Mouse (Mus musculus) G1E (cell line): Measurements from ENCODE around the gene Scrn2. TPM values are rescaled to one million over a fixed set of nuclear protein-coding genes. Genes with fewer than 3 reads are reported as not detected.

Source experiments
- ATAC-seq: 2 replicates; pipeline ENCODE4 v1.8.0; 2016; ENCODE audit warnings: mild to moderate bottlenecking; ENCODE audit not compliant: insufficient number of reproducible peaks, poor library complexity, low FRiP score, severe bottlenecking; ENCODE audit errors: extremely low read depth
- DNase-seq: peaks from one replicate; pipeline ENCODE4 v3.0.0; 2012; ENCODE audit warnings: low spot score
- H3K27me3 ChIP-seq: 2 replicates; pipeline ENCODE4 v1.6.1; 2012; ENCODE audit warnings: mild to moderate bottlenecking, low read length, inconsistent platforms; ENCODE audit not compliant: insufficient read depth
- H3K36me3 ChIP-seq: replicated peaks from 2 replicates; pipeline ENCODE3; 2012; ENCODE audit warnings: mild to moderate bottlenecking, inconsistent platforms
- H3K4me1 ChIP-seq: 2 replicates; pipeline ENCODE4 v1.6.1; 2012; ENCODE audit warnings: low read depth, low read length, inconsistent platforms, mixed read lengths; ENCODE audit not compliant: insufficient read depth
- H3K4me3 ChIP-seq: 2 replicates; pipeline ENCODE4 v1.5.1; 2012; ENCODE audit warnings: low read depth, mild to moderate bottlenecking, inconsistent platforms, low read length, moderate library complexity, mixed read lengths
- H3K9me3 ChIP-seq: replicated peaks from 2 replicates; pipeline ENCODE4 v1.6.1; 2012; ENCODE audit warnings: inconsistent platforms
- CTCF ChIP-seq: IDR thresholded peaks from 2 replicates; pipeline ENCODE4 v1.5.1; 2012; ENCODE audit warnings: low read depth, low read length, inconsistent platforms, mixed read lengths
- GATA1 ChIP-seq: IDR thresholded peaks from 2 replicates; pipeline ENCODE4 v1.6.1; 2012; ENCODE audit warnings: borderline replicate concordance, low read length, inconsistent platforms, mixed read lengths
- GATA2 ChIP-seq: IDR thresholded peaks from 2 replicates; pipeline ENCODE4 v1.6.1; 2012; ENCODE audit warnings: low read depth, low read length, inconsistent platforms, borderline replicate concordance
- POLR2AphosphoS5 ChIP-seq: IDR thresholded peaks from 2 replicates; pipeline ENCODE4 v1.6.1; 2012; ENCODE audit warnings: low read depth, low read length, inconsistent platforms; ENCODE audit not compliant: insufficient replicate concordance
- TAL1 ChIP-seq: conservative IDR thresholded peaks from 2 replicates; pipeline ENCODE4 v1.6.1; 2012; ENCODE audit warnings: low read depth, low read length, inconsistent platforms, mixed read lengths
- polyA plus RNA-seq: library from polyadenylated mRNA; stranded (reverse); fragments of >175 nt; gene quantifications from 2 replicates; pipeline ENCODE4 v1.2.3, GENCODE M21; 2012
- total RNA-seq, 2 experiments: library from RNA; stranded (forward) in 1 of 2; stranded (reverse) in 1 of 2; fragments of 200-1000 nt in 1 of 2; fragments of >200 nt in 1 of 2; fragmentation: Nextera tagmentation in 1 of 2; gene quantifications; 2 replicates each; pipeline ENCODE4 v1.2.3; 2014 to 2017

Scrn2 gene
- total and polyA plus RNA-seq, 3 experiments, result 5.3 to 12.7 (median 10.5) TPM

- no peak for ATAC-seq
- H3K27me3 ChIP-seq, result peaks cover 3% of the 10 kb centered on the region
- TF ChIP-seq GATA2 (no peak), TAL1 (no peak), CTCF (no peak), GATA1 (no peak), POLR2AphosphoS5 (no peak)
- no peak overlapping the region for H3K4me3 ChIP-seq
- no peaks in the 10 kb centered on the region for H3K9me3 ChIP-seq
- no peak for DNase-seq
- peaks cover 50% of the 10 kb centered on the region for H3K36me3 ChIP-seq
- no peaks in the 10 kb centered on the region; the same call in 1 of the 2 replicates for H3K4me1 ChIP-seq
These were observed 39.6 kb downstream of the Scrn2 start for GRCm38 (mm10) chr11:97069333-97069732.

- ATAC-seq (no peak), DNase-seq (no peak)
- H3K4me3 ChIP-seq, result no peak overlapping the region
- H3K4me1 ChIP-seq, result no peaks in the 10 kb centered on the region; the same call in 1 of the 2 replicates
- no peaks in the 10 kb centered on the region for H3K9me3 ChIP-seq
- no peak for TF ChIP-seq GATA1
- TF ChIP-seq GATA2, result no peak
- TF ChIP-seq TAL1, result no peak
- TF ChIP-seq POLR2AphosphoS5, result no peak
- peaks cover 48% of the 10 kb centered on the region for H3K36me3 ChIP-seq
- H3K27me3 ChIP-seq, result peaks cover 3% of the 10 kb centered on the region
These were observed 40.0 kb downstream of the Scrn2 start for GRCm38 (mm10) chr11:97069770-97070169.

DNA sequence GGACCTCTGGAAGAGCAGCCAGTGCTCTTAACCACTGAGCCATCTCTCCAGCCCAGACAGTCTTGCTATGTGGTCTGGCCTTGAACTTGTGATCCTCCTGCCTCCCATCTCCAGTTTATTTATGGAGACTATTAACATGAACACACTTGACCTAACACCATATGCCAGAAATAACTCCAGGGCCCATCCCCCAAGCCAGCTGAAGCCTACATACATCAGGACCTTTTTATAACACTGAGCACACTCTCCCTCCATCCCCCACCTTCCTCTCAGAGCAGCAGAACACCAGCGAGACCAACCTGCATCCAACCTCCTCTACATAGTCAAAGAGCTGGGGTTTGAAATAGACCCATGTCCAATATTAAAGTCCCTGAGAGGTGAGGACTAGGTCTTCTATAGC is 41.4 kb downstream of the Scrn2 start:
- DNase-seq, result no peak
- Histone ChIP-seq H3K4me1 (no peaks in the 10 kb centered on the region; the same call in 1 of the 2 replicates), H3K9me3 (no peaks in the 10 kb centered on the region), H3K27me3 (peaks cover 7% of the 10 kb centered on the region), H3K4me3 (no peak overlapping the region), H3K36me3 (peaks cover 34% of the 10 kb centered on the region)
- TF ChIP-seq POLR2AphosphoS5 (no peak), GATA1 (no peak), TAL1 (no peak), CTCF (no peak), GATA2 (no peak)
- ATAC-seq, result no peak

DNA sequence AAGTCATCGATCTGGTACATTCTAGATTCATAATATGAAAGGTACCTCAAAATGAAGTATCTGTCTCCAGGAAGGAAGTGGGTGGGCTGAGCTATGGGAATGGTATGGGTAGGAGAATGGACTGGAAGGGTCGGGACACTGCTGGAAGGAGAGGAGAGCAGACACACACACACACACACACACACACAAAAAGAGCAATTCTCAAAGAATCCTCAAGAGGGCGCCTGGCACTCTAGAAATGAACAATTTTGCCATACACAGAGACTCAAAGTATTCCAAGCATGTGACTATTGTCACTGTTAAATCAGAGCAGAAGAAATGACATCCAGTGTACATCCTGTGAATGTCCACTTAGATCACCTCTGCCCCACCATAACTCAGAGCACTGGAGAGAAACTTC is 42.8 kb downstream of the Scrn2 start:
- no peak for DNase-seq
- Histone ChIP-seq H3K4me1 (no peaks in the 10 kb centered on the region; the same call in 1 of the 2 replicates), H3K4me3 (no peak overlapping the region), H3K9me3 (no peaks in the 10 kb centered on the region), H3K27me3 (peaks cover 8% of the 10 kb centered on the region), H3K36me3 (peaks cover 20% of the 10 kb centered on the region)
- TF ChIP-seq CTCF (peak; percentile 34; the same call in 1 of the 2 replicates), GATA2 (no peak)
- ATAC-seq, result no peak

DNA sequence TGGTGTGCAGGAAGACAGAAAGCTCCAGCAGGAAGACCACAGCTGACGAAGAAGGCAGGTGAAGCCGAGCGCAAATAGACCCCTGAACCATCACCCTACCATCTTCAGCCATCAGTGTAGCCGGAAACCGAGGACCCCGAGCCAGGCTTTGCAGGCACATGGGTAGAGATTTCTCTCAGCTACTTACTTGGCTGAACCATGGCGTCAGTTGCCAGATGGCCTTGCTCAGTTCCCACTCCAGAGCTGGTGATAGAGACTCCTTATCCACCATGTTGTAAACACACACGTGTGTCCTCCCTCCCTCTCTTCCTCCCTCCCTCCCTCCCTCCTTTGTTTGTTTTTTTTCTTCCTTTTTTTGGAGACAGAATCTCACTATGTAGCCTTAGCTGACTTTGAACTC is 44.5 kb downstream of the Scrn2 start:
- Histone ChIP-seq H3K4me3 (no peak overlapping the region), H3K9me3 (no peaks in the 10 kb centered on the region), H3K27me3 (peaks cover 8% of the 10 kb centered on the region), H3K36me3 (peaks cover 3% of the 10 kb centered on the region), H3K4me1 (no peaks in the 10 kb centered on the region; the same call in 1 of the 2 replicates)
- no peak for ATAC-seq
- DNase-seq, result no peak
- TF ChIP-seq CTCF (no peak), GATA2 (no peak), POLR2AphosphoS5 (no peak), GATA1 (no peak)

DNA sequence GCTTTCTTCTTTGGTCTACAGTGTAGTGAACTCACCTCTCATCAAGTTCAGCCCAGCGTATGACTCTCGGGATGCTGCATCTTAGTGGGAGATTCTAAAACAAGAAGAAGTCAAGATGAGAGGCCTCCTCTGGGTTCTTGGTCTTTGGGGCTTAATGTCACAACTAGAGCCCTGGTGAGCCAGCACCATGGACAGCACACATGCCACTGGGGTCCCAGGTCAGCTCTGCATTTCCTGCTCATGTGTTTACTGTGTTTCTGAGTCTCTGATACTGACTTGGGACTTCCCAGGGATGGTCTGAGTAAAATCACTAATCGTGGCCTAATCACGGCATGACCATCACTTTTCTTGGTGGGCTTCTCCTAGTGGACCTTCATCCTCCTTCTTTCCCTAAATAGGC is 49.0 kb downstream of the Scrn2 start:
- H3K36me3 ChIP-seq, result no peaks in the 10 kb centered on the region
- no peaks in the 10 kb centered on the region; the same call in 1 of the 2 replicates for H3K4me1 ChIP-seq
- peaks cover 36% of the 10 kb centered on the region for H3K27me3 ChIP-seq
- TF ChIP-seq TAL1, result no peak
- no peak for TF ChIP-seq POLR2AphosphoS5
- no peak for TF ChIP-seq GATA2
- no peak for TF ChIP-seq GATA1
- TF ChIP-seq CTCF, result no peak
- DNase-seq (peak; percentile 57), ATAC-seq (no peak)
- H3K9me3 ChIP-seq, result no peaks in the 10 kb centered on the region; the same call in 1 of the 2 replicates
- no peak overlapping the region for H3K4me3 ChIP-seq

DNA sequence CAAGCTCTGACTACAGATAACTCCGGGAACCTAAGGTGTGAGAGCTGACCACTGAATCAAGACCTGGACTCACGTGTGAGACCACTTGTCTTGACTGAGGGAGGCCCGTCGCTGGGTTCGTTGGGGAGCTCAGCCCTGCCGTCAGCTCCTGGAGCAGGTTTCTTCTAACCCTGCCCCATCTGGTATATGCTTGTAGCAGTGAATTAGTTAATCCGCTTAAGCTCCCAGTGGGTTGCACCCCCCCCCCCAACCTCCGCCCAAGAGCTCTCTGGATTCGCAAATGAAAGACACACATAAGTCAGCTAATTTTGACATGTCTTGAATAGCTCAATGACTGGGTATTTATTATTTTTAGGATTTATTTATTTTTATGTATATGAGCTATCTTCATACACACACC is 50.6 kb downstream of the Scrn2 start:
- no peaks in the 10 kb centered on the region for H3K36me3 ChIP-seq
- H3K27me3 ChIP-seq, result peaks cover 46% of the 10 kb centered on the region
- H3K4me1 ChIP-seq, result no peaks in the 10 kb centered on the region
- no peaks in the 10 kb centered on the region; the same call in 1 of the 2 replicates for H3K9me3 ChIP-seq
- no peak overlapping the region for H3K4me3 ChIP-seq
- DNase-seq, result no peak
- TF ChIP-seq POLR2AphosphoS5, result no peak
- no peak for TF ChIP-seq GATA2
- TF ChIP-seq CTCF, result no peak
- TF ChIP-seq GATA1, result no peak
- no peak for TF ChIP-seq TAL1
- no peak for ATAC-seq
